Mouse (Mus musculus) A20 (cell line): ENCODE measurements around the gene Zp3r.
"Not testable (repeated sequence)": the region's sequence is repeated elsewhere in the genome, so short reads cannot be mapped to it uniquely, and the experiment has no call there.

Source experiments
- DNase-seq: peaks from one replicate; pipeline ENCODE4 v3.0.0-alpha.2; 2011; ENCODE audit warnings: low read depth, low spot score

Zp3r gene

DNA sequence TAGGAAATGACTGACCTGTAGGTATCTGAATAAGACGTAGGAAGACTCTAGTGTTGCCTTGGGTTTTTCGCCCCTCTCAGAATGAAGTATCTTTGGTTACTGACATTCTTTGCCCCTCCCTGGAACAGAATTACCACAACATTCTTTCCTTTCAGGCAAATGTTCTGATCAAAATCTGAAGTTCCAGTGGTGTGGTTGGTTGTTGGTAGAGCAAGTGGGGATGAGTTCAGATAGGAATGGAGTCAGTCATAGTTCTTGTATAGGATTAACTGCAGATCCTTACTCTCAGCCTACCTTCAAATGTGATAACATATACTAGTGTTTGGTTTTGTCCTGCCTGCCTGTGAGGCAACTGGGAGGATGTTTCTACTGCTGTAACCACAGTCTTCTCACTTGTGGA lies at the start of gene Zp3r:
Gene Zp3r, minus strand, starts transcription at position 101 of the 400 bp plus-strand sequence.
- DNase-seq, result no peak

- DNase-seq, result no peak
These were observed 49.1 kb upstream of the Zp3r start for GRCm38 (mm10) chr1:130678551-130678950.

- not testable (repeated sequence) for DNase-seq
These were observed 34.2 kb upstream of the Zp3r start for GRCm38 (mm10) chr1:130663576-130663975.

DNA sequence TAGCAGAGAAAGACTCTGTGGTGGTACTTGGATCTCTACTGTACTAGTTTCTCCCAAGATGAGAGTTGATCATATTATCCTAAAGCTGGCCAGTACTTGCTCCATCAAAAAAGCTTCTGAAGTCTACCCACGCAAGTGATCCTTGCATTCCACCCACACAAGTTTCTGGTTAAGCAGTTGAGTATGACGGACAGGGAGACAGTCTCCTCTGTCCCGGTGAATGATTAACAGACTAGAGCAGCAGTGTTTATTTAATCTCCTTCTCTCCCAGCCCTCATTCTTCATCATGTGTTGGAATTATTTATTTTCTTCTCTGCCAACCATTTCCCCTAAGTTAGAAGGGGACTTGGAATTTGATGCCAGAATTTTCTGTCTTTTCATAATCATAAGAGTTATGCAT lies 32.0 kb upstream of the Zp3r start, which contains the start of gene C4bp:
Gene C4bp, minus strand, starts transcription at position 179 of the 400 bp plus-strand sequence.
- DNase-seq, result no peak

- DNase-seq, result not testable (repeated sequence)
These were observed 30.2 kb upstream of the Zp3r start for GRCm38 (mm10) chr1:130659641-130660040.

DNA sequence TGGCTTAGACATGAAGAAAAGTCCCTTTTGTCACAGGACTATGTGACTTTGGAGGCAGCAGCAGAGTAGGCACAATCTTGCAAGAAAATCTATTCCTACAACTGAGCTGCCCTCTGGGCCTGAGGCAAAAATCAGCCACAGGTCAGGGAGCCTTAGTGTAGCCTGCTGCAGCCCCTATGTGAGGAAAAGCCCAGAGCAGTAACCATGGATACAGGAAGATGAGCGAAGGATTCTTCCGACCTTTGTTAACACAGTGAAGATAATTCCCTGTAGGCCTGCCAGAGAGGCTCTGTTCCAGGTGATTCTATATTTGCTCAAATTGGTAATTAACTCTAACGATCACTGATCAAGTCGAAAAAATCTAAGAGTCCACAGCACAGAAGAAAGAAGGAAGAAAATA lies 14.7 kb upstream of the Zp3r start:
- no peak for DNase-seq

DNA sequence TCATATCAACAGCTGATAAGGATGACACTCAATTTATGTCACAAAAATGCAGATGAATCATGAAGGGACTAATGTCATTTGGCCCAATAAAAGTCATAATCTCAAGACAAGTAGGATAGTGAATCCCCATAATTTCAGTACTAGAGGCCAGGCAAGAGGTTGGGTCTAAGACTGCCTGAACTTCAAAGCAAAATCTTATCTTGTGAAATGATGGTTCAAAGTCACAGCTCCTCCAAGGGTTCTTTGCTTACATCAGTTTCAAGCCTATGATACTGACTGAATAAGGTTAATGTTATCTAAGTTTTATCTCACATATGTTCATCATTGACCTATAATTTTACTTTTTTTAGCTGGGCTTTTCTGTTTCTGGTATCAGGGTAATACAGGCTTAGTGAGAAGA lies 11.5 kb upstream of the Zp3r start:
- DNase-seq, result no peak

DNA sequence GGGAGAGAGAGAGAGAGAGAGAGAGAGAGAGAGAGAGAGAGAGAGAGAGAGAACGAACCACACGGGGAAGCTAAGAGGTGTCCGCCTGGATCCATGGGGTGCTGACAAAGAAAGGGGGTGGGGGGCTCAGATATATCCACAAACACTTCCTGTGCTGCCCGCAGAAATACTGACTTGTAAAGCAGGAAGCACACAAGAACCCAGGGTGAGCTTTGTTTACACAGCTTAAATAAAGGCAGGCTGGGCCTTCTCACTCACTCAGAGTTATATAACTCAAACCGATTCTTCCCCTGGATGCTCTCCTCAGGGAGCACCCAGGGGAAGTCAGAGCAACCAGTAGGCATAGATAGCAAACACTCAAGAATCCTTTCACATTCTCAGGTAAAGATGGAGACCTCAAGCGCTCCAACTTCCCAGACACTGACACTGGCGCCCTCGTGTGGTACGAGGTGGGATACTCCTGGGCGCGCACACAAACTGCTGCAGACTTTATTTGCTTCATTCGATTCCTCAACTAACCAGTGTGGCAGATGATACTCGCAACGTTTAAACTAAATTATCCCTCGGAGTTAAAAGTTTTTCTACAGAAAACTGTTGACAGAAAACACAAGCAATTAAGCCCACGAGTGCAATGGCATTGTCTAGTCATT lies 4.5 kb upstream of the Zp3r start:
- peak; percentile 87 for DNase-seq

- no peak for DNase-seq
These were observed 3.9 kb upstream of the Zp3r start for GRCm38 (mm10) chr1:130633316-130633715.

- no peak for DNase-seq
These were observed 33.1 kb downstream of the Zp3r start for GRCm38 (mm10) chr1:130596291-130596690.

DNA sequence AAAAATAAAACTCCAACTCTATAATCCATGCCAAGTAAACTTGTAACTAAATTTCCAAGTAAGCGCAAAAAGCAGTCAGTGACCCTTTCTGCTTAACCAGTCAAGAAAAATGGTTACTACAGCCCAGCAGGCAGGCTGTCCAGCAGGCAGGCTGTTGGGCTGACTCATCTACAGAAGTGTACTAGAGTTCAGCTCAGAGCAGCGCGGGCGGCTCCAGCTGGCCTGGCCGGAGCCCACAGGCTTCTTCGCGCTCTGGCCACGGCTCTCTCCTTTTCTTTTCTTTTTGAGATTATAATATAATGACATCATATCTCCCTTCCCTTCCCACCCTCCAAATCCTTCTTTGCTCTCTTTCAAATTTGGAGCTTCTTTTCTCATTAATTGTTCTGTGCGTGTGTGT lies 40.8 kb downstream of the Zp3r start:
- no peak for DNase-seq

GRCm38 (mm10) chr1:130576389-130576788 lies 53.0 kb downstream of the Zp3r start:
- no peak for DNase-seq

DNA sequence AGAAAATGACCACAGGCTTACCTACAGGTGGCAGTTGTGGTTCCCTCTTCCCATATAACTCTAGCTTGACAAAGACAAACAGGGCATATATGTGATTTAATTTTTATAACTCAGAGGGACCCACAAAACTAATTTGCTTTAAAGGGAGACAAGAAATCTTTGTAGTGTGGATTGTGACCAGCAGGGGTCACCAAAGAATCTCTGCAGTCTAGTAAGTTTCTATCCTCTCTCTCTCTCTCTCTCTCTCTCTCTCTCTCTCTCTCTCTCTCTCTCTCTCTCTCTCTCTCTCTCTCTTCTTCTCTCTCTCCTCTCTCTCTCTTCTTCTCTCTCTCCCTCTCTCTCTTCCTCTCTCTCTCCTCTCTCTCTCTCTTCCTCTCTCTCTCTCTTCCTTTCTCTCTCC lies 53.5 kb downstream of the Zp3r start:
- DNase-seq, result peak; percentile 63

GRCm38 (mm10) chr1:130551407-130552249 lies 77.8 kb downstream of the Zp3r start:
- peak; percentile 63 for DNase-seq

- DNase-seq, result peak; percentile 88
These were observed 78.9 kb downstream of the Zp3r start for GRCm38 (mm10) chr1:130550242-130551167.

- peak; percentile 80 for DNase-seq
These were observed 79.7 kb downstream of the Zp3r start for GRCm38 (mm10) chr1:130549698-130550097.

DNA sequence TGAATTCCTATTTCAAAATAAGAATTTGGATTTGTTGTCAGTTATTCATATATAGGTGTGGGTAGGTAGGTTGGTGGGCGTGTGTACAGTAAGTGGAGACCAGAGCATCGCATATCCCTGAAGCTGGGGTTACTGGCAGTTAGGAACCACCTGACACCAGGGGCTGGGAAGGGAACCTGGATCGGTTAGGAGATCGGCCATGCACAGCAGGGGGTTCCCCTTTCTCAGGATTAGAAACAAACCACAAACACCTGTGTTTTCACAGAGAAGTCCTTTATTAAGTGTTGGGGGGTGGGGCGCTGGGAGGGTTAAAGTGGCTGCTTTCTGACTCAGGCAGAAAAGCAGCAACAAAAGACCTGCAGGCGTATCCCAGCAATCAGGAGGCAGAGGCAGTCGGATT lies 80.3 kb downstream of the Zp3r start:
- DNase-seq, result peak; percentile 96

- DNase-seq, result peak; percentile 95
These were observed 81.6 kb downstream of the Zp3r start for GRCm38 (mm10) chr1:130547674-130548429.
